Mouse (Mus musculus) telencephalon, adult 2 months (tissue): Measurements from ENCODE around the gene Rgs9bp.
A peak's percentile ranks its signal among the peaks of the same experiment; 100 is the strongest.

ENCODE experiments used
- DNase-seq: peaks from one replicate; pipeline ENCODE4 v3.0.0-alpha.2; 2011; ENCODE audit warnings: low read depth, low spot score

Gene Rgs9bp

DNA sequence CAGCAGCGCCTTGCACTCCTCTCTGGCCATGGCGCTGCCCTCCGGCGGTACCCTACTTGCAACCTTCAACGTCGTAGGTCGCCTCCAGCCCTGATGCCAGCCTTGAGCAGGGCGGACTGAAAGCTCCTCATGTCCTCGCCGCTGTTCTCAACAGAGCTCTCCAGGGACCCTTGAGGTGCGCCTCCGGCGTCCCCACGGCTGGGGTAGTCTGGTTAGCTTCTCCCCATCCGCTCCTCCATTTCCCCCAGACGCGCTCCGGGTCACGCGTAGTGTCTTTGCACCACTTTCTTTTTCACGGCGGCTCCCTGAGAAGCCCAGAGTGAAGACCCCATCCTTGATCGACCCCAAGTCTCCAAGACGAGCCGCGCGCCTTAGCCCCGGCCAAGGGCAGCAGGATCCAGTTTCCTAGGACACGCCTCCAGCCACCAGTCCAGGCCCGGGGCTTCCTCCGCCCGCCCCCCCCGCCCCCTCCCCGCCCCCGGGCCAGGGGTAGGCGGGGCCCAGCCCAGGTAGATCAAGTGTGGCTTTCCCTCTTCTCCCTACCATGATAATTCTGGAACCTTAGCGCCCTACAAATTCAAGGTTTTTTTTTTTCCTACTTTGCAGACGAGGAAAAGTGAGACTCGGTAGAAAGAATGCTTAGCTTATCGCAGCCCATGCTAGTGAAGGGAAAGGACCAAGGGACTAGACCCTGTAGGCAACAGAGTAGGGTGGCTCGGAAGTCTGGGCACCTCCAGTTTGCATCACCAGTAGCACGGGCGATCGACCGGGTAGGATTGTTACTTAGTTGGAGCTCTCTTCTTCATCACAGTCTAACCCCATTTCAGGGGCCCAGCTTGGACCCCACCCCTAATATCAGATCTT lies at the start of gene Rgs9bp:
Gene Rgs9bp (minus strand): TSS at position 392 of the 864 bp plus-strand sequence.
- no peak for DNase-seq

DNA sequence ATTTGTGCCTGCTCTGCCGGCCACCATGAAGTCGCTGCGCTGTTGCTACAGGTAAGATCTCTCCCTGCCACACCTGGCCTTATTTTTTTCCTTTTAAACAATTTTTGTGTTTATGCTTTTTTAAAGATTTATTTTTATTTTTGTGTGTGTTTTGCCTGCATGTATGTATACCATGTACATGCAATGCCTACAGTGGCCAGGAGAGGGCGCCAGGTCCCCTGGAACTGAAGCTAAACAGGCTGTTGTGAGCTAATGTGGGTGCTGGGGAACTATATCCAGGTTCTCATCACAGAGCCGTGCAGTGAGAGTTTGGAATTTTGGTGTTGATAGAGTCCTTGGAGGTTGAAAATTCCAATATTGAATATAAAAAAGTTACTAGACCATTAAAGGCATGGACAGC lies 43.1 kb upstream of the Rgs9bp start:
- no peak for DNase-seq

DNA sequence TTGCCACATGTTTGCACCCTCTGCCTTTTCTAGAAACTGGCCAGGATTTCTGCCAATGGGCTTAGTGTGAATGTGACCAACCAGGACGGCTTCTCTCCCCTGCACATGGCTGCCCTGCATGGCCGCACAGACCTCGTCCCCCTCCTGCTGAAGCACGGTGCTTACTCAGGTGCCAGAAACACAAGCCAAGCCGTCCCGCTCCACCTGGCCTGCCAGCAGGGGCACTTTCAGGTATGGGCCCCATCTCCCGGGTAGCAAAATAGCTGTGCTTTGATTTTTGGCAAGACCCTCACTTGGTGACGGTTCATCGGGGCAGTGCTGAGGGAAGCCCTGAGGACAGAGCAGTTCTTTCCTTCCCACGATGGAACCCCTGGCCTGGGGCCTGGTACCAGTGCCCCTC lies 42.0 kb upstream of the Rgs9bp start:
- no peak for DNase-seq

DNA sequence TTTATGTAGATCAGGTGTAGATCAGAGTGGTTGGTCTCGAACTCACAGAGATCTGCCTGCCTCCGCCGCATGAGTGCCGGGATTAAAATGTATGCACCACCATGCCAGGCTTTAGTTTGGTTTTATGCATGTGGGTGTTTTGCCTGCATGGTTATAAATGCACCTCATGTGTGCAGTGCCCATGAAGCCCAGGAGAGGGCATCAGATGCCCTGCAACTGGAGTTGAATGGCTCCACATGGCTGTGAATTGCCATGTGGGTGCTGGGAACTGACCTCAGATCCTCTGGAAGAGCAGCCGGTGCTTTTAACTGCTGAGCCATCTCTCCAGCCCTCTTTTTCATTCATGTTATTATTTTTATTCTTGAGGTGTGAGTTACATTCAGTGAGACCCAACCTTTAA lies 40.7 kb upstream of the Rgs9bp start:
- DNase-seq, result no peak

DNA sequence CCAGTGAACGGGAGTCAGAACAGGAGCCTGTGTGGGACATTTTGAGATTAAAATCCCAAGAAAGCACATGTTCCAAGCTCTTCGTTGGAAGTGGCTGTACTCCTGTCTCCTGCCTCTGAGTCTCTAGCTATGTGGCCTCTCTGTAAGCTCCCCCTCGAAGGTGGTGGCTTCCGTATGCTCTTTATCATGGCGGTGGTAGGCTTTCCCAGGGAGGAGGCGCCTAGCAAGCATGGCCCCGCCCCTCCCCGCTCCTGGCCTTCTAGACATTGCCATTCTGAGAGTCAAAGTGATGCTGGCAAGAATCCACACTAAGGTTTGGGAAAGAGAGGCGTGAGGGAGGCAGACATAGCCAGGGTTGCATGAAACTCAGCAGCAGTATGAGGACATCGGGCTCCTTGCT lies 37.2 kb upstream of the Rgs9bp start:
- DNase-seq, result no peak

DNA sequence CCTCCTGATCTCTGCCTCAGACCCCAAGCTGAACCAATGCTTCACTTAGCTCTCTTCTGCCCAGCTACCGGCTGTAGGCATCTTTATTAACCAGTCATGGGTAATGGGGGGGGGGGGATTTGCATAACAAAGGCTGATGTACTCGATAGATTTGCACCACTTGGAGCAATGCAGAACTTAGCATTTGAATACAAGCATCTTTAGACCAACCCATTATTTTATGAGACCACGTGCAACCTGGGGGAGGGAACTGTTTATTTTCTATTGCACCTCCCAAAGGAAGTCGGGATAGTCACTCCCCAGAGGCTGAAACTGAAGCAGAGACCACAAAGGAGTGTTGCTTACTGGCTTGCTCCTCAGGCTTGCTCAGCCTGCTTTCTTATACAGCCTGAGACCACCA lies 32.1 kb upstream of the Rgs9bp start:
- DNase-seq, result no peak

DNA sequence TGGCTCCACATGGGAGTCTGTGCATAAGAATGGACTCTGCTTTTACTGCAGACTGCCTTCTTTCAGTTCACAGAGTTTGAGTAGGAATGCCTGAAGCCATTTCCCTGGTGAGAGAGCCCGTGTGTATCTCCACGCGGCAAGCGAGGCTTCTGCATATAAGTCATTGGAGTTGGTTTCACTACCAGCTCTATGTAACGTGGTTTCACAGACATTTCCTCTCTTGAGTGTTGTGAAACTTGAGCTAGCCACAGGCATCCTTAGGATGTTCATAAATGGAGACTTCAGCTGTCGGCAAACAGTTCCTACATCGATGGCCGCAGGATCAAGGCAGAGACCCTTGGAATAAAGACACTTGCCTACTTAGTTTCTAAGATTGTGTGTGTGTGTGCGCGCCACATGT lies 23.9 kb upstream of the Rgs9bp start:
- DNase-seq, result no peak

DNA sequence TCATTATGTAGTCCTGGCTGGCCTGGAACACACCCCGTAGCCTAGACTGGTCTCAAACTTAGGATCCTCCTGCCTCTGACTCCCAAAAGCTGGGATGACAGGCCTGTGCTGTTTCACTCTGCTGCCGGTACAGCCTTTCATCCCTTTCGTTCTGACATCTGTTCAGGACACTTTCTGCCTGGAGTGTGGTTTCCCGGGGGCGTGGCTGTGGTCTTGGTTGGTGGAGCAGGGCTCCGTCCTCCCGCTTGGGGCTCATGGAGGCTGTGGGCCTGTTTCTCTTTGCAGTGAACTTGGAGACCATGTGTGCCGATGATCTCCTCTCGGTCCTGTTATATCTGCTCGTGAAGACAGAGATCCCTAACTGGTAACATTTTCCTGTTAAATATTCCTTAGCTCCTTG lies 21.4 kb upstream of the Rgs9bp start:
- DNase-seq, result no peak

DNA sequence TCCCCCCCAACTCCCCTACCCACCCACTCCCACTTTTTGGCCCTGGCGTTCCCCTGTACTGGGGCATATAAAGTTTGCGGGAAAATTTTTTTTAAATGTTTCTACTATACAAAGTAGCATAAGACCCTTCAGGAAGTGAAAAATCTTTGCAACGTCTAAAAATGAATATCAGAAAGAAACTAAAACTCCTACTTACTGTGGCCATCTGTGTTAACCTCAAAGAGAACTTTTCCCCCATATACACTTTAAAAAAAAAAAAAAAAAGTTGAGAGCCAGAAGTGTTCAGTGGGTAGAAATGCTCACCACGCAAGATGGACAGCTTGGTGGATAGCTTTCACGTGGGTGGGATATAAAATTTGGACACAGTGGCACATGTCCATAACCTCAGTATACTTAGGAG lies 17.4 kb upstream of the Rgs9bp start:
- DNase-seq, result no peak

DNA sequence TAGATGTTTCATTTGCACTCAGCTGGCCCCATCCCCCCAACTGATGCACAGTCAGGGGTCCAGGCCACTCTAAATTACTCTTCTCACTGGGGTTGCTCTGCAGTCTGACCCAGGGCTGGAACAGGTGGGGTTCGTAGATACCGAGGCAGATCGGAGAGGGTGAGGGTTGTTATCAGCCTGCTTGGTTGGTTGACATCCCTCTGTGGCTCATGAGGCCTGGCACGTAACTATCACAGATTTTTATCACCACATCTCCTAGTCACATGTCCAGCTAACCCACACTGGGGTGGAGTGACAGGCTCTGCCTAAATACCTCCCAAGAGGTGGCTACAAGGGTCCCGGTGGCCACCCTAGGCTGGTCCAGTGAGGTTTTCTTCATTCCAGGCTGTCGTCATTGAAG lies 15.7 kb upstream of the Rgs9bp start:
- DNase-seq, result no peak

DNA sequence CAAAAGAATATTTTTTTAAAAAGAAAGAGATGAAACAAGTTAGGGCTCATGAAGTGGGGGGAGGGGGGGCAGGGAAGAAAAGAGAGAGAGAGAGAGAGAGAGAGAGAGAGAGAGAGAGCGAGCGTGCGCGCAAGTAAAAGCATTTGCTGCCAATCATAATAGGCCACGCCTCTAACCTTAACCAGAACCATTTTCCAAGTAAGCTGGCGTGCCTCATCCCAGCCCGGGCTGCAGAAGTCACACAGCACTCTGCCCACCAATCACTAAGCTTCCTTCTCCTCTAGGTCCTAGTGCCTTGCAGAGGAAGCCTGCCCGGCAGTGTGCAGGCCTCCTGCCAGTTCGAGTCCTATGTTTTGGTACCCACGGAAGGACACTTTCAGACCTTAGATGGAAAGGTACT lies 14.6 kb upstream of the Rgs9bp start:
- DNase-seq, result no peak

DNA sequence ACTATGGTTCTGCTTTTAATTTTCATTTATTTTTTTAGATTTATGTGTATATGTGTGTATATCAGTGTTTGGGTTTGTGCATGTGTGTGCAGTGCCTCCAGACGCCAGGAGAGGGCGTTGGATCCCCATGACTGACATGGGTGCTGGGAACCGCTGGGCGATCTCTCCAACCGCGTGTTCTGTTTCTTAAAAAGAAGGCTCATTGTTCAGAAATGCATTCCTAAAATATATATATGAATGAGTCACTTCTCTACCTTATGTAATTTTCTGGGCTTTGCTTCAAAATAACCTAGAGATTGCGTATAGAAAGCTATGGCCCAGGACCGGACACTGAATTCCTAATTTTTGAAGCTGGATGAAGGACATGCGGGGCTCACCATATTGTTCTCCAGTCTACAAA lies 14.1 kb upstream of the Rgs9bp start:
- DNase-seq, result peak; percentile 52

DNA sequence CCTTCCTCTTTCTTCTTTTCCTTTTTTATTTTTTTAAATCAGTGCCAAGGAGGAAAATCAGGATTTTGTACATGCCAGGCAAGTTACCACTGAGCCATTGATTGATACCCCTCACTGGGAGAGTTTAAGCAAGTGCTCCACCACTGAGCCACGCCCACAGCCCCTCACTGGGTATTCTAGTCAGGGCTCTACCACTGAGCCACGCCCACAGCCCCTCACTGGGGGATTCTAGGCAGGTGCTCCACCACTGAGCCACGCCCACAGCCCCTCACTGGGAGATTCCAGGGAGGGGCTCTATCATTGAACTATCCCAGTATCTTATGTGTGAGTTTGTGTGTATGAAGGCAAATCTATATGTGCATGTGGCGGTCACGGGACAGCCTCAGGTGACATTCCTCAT lies 8.9 kb upstream of the Rgs9bp start:
- DNase-seq, result no peak

DNA sequence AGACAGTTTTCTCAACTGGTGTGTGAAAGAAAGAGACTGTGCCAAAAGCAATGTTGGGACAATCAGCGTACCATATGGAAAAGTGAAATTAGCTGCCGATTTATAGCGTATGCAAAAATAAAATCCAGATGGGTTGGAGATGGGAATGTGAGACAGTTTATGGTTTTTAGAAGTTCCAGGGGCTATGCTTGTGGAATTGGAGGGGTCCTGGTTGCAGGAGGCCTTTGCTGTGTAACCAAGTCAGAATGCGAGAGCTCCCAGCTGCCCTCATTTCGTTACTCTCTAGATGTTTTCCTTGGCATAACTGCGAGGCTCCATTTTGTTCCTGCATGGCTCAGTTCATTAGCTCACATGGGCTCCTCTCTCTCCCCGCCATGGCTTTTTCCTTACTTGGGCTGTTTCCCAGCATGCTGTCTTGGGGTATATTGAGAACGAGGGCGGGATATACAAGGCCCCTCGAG lies 5.4 kb upstream of the Rgs9bp start:
- peak; percentile 77 for DNase-seq

DNA sequence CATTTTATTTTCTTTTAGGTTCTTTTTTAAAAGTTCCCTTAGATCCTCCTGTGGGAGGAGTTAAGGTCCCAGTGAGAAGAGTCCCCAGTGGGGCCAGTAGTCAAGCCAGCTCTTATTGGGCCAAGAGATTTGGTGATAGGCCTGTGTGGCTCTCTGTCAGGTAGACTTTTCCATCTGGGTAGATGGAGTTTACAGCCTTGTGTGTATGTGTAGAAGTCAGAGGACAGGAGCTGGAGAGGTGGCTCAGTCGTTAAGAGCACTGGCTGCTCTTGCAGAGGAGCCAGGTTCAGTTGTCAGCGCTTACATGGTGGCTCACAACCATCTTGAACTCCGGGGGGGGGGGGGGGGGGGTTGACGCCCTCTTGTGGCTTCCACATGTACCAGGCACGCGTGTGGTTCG lies 4.1 kb upstream of the Rgs9bp start:
- no peak for DNase-seq

DNA sequence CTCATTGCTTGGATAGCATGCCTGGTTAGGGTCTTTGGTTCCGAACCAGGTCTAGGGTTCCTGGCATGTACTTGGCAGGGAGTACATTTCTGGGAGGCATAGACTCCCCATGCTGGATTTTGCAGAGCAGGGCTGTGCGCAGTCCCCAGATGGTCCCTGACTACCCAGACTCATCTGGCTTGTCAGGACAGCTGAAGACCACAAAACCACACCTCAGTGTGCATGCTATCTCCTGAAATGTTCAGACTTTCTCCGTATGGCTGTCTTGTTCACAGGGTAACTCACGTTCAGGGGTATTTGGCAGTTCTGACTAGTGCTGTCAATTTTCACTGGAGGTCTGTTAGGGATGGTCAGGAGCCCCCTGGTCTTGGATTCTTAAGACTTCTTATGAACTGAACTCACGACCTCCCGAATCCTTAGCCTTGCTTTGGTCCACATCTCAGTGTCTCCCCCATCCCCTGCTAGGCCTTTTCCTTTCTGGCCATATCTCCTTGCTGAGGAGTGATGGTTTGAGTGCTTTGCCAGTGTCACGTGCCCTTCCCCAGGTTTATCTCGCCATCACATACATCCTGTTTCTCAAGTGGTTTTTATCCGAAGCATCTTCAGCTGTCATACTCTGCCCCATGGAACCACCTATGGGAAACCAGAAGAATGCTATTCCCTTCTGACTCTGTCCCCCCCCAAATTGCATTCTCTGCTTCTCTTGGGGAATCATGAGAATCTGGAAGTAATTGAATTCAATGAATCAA lies 3.5 kb upstream of the Rgs9bp start:
- DNase-seq, result no peak

DNA sequence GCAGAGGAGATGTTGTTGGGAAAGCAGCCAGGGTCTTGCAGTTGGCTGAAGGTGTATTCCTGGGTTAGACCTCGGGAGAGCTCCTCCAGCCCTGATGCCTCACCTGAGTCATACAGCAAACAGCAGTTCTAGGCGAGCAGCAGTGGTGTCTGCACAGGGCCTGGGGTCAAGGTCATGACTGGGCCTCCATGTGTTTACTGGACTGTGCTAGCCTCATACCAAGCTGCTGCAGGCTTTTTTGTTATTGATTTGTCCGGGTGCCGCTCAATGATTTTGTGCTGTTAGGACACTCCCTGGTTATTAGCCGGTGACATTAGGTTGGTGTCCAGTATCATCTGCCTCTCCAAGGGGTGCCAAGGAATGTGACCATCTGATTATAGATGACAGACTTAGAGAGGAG lies 2.3 kb upstream of the Rgs9bp start:
- no peak for DNase-seq

DNA sequence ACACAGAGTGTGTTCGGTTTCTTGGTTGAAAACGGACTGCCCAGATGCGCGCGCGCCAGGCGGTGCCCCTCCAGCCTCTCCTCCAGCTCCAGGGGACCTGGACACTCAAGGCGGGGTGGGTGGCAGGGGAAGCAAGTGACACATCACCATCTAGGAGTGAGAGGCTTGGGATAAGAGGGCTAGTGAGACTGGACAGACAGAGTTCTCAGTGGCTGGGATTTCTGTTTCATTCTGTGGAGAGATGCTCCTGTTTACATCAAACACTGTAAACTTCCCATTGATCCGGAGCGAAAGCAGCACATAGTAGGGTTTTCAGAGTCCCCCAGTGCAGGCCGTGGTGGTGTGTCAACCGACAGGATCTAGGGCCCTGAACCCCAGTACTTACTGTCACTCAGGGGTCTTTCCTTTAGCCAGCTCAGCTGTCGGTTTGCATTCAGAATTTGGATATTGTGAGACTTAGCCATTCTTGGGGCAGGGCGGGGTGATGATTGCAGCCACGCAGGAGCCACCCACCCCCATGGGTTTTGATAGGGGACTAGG lies 1.6 kb upstream of the Rgs9bp start:
- DNase-seq, result no peak

DNA sequence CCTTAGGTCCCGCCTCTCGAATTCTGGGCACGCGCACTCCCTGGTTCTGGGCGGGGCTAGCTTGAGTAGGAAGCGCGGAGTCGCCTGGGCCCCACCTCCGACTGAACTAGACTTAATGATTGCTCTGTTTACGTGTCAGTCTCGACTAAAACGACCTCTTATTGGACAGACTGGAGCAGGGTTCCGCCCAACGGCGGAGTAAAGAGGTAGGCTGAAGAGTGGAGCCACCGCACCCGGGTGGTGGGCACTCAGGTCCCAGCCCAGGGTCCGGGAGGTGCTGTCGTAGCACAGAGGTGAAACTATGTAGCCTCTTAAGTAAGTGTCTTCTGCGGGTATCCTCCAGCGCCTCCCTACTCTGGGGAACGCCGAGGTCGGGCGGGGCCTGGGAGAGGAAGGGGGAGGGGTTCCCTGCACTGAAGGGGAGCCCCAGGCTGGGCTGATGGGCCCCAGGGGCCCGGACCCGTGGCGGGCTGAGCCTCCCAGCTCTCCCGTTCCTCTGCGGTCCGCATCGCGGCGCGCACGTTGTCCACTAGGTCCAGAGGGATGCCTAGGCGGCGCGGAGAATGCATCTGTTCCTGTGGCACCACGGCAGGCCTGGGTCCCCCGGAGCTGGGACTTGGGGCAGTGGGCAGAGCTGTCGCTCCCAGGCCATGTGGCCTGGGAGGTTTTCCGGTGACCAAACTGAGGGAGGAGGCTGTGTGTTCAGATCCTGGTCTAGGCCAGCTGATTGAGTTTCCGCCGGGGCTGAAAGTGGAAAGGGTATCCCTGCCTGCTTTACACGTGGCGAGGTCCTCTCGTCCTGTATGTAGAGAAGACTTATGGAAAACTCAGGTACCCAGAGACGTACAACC lies 898 bp upstream of the Rgs9bp start, which contains the start of gene Ankrd27:
Gene Ankrd27 (plus strand): TSS at position 190 of the 851 bp plus-strand sequence.
- peak; percentile 95 for DNase-seq

DNA sequence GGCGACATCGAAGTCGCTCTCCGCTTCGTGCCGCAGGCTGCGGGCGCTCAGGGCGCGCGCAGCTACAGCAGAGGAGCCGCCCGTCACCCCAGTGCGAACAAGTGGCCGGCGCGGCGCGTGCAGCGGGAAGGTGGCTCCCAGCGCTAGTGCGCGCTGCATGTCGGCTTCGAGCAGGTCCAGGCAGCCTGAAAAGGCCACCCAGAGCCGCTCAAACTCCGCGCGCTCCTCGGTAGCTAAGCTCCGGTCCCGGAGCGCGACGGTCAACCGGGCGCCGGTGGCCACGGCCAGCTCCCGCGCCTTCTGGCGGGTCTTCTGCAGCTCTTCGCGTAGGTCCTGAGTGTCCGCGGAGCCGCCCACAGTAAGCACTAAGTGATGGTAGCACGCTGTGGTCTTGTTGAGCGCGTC lies 594 bp downstream of the Rgs9bp start:
- DNase-seq, result no peak

DNA sequence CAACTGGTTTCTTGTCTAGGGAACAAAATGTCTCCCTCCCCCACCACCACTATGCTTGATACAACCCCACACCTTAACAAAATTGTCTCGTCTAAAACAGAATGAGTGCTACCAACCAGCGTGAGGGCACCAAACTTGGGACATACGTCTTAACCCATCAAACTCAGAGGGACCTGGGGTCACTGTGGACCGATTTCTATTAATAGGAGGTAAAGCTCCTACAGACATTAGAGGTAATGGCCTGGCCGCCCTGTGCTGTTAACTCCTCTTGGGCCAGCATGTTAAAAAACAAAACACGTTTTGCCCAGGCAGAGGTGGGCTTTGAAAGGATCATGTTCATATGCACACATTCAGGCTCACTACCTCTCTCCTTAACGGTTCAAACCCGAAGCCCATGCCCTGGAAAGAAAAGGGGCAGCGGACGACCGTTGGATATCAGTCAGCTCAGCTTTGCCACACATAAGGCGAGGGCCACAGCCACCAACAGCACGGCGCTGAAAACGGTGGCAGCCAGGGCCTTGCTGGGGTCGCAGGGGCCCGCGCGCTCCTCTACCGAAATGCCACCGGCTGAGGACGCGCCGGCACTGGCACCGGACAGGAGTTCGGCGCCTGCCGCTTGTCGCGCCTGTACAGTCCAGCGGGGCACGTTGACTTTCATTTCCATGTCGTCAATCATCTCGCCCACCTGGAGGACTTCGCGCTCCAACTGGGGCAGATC lies 1.2 kb downstream of the Rgs9bp start:
- no peak for DNase-seq
